Mouse (Mus musculus): ENCODE results near the gene Ccdc84.
A peak's percentile ranks its signal among the peaks of the same experiment; 100 is the strongest.
"Not testable (repeated sequence)": the region's sequence is repeated elsewhere in the genome, so short reads cannot be mapped to it uniquely, and the experiment has no call there.

Ccdc84 gene

GRCm38 (mm10) chr9:44407752-44408097, 10.6 kb downstream of the Ccdc84 start:
- DNase-seq: no peak

DNA sequence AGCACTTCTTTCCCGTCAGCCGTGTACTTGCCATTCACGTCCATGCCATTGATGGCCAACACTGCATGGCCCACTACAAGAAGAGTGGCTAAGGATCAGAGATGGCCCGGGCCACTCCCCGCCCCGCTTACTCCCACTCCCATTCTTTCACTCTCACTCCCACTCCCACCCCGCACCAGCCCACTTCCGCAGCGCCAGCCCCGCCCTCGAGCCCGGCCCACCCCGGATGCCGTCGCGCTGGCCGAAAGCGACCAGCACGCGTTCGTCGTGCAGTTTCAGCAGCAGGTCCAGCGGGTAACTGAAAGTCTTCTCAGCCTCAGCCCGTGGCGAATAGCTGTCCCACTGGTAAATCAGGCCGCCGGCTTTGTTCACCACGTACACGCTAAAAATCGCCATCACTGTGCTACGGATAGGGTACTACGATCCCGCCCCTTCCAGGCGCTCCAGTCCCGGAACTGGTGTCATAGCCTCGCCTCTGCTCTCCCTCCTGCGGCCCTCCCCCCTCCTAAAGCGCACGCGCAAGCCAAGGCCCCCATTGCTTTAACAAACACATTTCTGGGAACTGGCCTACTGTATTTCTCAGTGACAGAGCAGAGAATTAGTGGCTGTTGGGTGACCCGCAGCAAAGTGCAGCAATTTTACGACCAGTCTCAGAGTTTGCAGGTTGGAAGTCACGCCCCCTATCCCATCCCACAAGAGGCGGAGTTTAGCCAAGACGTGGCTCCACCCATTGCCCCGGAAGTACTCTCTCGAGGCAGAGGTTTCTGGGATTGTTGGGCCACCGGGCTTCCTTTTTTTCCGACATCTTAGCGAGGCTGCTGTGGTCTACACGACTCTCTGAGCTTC, 11.2 kb downstream of the Ccdc84 start, which contains the start of the genes Rps25 and Trappc4:
TSS of gene Rps25 (plus strand) at position 234 of the 846 bp plus-strand sequence.
TSS of gene Trappc4 (minus strand) at position 695 of the 846 bp plus-strand sequence.
- DNase-seq: peak; percentile 93

DNA sequence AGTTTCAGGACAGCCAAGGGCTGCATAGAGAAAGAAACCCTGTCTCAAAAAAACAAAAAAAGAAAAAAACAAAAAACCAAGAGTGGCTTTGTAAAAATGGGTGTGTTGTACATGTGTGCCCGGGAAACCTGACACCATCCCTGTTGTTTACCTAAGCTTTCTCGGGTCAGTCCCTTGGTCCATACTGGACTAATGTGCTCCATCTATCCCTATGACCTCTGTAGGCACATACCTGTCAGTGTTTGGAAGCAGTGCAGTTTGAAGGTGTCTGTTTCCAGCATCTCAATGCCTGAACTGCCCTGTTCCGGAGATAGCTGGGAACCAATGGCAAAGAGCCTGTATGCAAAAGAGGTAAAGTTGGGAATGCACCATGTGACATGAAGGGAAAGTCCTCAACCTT, 13.4 kb downstream of the Ccdc84 start:
- DNase-seq: no peak

DNA sequence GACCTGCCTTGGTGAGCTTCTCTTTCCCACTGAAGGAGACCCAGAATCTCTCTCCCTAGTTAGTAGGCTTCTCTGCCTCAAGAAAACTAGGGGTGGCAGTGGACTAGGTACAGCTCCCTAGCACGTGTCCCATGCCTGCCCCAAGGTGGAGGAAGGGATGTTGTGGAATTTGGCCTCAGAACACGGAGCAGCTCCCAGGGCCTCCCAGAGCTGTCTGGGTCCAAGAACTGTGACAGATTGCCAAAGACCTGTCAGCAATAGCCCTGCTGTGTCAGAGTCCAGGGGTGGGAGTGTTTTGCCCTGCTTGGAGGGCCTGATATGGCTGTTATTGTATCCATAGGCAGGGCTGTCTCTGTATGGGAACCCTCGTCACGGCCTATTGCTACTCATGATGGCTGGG, 17.3 kb downstream of the Ccdc84 start:
- no peak for DNase-seq

- no peak for DNase-seq
Observed at GRCm38 (mm10) chr9:44399795-44400114, 18.6 kb downstream of the Ccdc84 start.

- DNase-seq: peak; percentile 54
Observed at GRCm38 (mm10) chr9:44399114-44399794, 19.1 kb downstream of the Ccdc84 start.

DNA sequence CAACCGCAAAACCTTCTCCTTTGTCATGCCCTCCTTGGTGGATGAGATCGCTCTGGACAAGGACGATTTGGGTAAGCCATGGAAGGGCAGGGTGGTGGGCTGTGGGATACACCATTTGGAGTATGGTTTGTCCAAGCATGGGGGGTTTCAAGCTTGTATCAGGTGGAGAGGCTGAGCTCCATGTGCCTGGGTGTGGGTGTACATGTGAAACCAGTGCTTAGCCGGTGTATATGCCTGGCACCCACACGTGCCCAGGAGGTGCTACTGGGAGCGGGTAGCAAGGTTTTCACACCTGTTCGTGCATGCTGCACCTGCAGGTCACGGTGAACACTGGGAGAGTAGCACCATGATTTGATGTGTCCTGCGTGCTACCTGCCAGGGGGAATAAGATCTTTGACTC, 19.8 kb downstream of the Ccdc84 start:
- DNase-seq: peak; percentile 52

GRCm38 (mm10) chr9:44398087-44398486, 20.3 kb downstream of the Ccdc84 start:
- no peak for DNase-seq

DNA sequence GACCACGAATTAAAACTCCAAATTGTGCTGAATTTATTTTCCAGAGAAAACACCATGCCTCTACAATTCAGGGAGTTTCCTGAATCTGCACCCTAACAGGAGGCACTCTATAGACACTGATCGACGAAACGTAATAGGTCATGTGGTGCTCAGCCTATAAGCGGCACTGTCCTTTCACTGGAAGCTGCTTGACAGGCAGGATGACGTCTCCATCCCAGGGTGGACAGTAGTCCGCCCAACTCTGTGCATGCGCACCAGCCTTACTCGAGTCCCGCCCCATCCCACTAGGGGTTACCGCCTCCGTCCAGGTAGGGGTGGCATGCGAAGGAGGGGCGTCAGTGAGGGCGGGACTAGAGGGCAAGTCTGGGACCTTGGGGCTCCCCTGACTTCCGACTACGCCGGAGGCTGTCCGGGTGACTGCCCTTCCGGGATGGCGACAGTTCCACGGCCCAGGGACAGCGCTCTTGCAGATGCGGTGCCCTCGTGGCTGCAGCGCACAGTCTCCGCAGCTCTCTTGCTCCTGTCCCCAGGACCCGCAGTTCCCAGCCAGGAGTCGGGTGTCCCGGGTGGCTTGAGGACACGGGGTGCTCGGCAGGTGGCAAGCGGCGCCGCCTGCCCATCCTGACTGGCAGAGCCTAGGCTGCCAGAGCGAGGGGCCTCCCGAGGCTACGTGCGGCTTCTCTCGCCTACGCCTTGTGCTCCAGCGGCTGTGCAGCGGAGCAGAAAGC, 21.5 kb downstream of the Ccdc84 start, which contains the start of gene Slc37a4:
TSS of gene Slc37a4 (plus strand) at position 169 of the 728 bp plus-strand sequence.
- peak; percentile 99 for DNase-seq

- peak; percentile 69 for DNase-seq
Observed at GRCm38 (mm10) chr9:44391466-44391865, 26.9 kb downstream of the Ccdc84 start.

DNA sequence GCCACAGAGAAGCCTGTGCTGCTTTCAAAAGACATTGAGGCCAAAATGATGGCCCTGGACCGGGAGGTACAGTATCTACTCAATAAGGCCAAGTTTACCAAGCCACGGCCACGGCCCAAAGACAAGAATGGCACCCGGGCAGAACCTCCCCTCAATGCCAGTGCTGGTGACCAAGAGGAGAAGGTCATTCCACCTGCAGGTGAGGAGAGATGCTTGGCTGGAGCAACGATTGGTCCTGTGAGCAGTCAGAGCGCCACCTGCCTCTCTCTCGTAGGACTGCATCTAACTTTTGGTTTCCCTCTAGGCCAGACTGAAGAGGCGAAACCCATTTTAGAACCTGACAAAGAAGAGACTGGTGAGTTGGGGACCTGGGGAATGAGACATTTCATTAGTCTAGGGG, 29.1 kb downstream of the Ccdc84 start:
- peak; percentile 73 for DNase-seq

- DNase-seq: peak; percentile 11
Observed at GRCm38 (mm10) chr9:44387221-44387620, 31.1 kb downstream of the Ccdc84 start.

DNA sequence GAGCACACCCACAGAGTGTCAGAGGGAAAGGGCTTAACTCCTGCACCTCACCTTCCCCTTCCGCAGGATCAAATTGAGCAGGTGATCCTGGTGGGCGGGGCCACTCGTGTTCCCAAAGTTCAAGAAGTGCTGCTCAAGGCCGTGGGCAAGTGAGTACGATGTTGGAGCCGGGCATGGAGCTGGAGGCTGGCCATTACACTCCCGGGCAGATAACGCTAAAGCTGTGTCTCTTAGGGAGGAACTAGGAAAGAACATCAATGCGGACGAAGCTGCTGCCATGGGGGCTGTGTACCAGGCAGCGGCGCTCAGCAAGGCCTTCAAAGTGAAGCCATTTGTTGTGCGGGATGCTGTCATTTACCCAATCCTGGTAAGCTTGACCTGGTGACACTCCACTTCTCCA, 33.8 kb downstream of the Ccdc84 start:
- DNase-seq: no peak

- peak; percentile 76 for DNase-seq
Observed at GRCm38 (mm10) chr9:44379862-44380261, 38.5 kb downstream of the Ccdc84 start.

DNA sequence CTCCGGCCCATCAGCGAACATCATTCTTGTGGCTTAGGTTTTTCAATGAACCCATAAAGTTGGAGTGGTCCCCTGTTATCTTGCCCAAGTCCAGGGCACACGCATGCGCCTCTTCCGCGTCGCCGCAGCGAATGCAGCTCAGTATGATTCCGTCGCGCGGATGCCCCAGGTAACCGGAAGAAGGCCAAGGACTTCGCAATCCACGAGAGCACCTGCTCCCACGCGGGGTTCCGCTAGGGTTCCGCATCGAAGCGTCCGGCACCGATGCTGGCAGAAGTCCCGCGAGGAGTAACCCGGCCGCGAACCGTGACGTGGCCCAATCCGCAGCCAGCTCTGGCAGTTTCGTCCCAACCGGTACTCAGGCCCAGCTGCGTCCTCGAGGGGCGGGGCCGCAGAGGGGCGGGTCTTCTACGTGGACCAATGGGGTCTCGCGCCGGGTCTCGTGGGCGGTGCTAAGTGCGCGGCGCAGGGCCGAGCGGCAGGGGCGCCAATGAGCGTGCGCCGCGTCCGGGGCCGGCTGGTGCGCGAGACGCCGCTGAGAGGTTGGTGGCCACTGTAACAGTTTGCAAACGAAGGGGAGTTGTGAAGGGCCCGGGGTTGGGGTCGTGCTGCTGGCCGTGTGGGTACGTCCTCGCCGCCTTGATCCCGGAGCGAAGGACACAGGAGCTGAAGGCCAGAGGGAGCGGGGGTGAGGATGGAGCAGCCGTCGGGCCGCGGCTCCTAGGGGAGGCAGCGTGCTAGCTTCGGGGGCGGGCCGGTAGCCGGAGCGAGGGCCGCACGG, 39.1 kb downstream of the Ccdc84 start, which contains the start of gene Hyou1:
TSS of gene Hyou1 (plus strand) at position 437 of the 781 bp plus-strand sequence.
- DNase-seq: peak; percentile 99

- DNase-seq: peak; percentile 20
Observed at GRCm38 (mm10) chr9:44378153-44378730, 40.1 kb downstream of the Ccdc84 start.

DNA sequence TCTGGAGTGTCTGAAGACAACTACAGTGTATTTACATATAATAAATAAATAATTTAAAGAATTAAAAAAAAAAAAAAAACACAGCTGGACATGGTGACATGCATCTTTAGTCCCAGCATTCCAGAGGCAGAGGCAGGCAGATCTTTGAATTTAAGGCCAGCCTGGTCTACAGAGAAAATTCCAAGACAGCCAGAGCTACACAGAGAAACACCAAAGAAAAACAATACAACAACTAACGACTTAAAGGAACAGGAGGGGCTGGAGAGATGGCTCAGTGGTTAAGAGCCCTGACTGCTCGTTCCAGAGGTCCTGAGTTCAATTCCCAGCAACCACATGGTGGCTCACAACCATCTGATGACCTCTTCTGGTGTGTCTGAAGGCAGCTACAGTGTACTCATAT, 41.0 kb downstream of the Ccdc84 start:
- peak; percentile 9 for DNase-seq

DNA sequence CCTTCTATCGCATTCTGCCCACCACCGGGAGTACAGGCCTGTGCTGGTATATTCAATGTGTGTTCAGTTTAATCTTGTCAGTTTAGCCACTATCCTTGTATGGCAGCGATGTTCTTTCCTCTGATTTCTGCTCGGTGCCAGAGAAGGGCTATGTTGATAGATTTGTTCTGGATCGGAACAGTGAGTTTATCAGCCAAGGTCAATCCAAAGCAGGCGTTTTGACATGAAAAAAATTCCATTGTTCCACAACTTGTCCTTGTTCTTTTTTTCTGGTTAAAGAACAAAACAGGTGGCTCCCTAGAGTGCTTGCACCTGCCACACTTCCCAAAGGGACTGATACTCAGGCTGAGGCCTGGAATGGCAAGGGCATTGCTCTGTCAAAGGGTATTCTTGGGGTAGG, 42.2 kb downstream of the Ccdc84 start:
- DNase-seq: no peak

DNA sequence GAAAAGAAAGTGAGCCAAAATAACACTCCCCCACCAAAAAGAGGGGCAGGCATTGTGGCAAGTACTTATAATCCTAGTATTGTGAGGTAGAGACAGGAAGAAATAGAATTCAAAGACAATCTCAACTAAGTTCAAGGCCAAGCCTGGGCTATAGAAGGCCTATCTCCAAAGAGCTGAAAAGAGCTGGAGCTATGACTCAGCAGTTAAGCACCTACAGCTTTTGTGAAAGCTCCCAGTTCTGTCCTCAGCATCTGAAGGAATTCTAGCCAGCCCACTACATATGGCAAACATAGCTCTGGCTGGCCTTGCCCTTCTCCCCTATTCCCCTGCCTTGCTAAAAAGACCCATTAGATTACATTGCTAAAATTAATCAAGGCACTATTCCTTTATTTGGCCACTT, 45.0 kb downstream of the Ccdc84 start:
- DNase-seq: no peak

DNA sequence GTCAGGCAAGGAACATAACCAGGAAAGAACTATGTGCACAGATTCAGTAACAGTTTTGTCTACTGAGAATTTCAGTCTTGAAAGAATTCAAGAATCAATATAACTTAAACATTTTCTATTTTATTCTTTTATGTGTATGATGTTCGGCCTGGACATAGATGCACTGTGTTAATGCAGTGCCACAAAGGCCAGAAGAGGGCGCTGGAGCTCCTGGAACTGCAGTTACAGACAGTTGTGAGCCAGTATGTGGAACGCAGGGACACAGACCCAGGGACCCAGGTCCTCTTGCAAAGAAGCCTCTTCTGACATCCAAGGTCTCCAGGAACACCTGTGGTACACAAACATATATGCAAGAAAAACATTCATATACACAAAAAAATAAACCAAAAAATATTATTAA, 53.9 kb downstream of the Ccdc84 start:
- no peak for DNase-seq

DNA sequence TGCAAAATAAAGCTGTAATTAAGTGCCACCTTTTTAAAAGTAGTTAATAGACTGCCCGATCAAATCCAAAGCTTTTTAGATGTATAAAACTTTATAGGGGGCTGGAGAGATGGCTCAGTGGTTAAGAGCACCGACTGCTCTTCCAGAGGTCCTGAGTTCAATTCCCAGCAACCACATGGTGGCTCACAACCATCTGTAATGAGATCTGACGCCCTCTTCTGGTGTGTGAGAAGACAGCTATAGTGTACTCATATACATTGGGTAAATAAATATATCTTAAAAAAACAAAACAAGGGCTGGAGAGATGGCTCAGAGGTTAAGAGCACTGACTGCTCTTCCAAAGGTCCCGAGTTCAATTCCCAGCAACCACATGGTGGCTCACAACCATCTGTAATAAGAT, 56.4 kb downstream of the Ccdc84 start:
- DNase-seq: not testable (repeated sequence)
